Mouse (Mus musculus) embryonic fibroblast, embryonic 13.5 days (primary cell): Measurements from ENCODE around the gene G3bp2.

Experiments
- CTCF ChIP-seq: IDR thresholded peaks from 2 replicates; pipeline ENCODE4 v1.5.1; 2011; ENCODE audit warnings: mild to moderate bottlenecking, control low read depth, low read length, moderate library complexity, borderline replicate concordance; ENCODE audit not compliant: insufficient read depth
- POLR2A ChIP-seq: IDR thresholded peaks from 2 replicates; pipeline ENCODE4 v1.6.1; 2011; ENCODE audit warnings: low read depth, mild to moderate bottlenecking, control low read depth, low read length, moderate library complexity

DNA sequence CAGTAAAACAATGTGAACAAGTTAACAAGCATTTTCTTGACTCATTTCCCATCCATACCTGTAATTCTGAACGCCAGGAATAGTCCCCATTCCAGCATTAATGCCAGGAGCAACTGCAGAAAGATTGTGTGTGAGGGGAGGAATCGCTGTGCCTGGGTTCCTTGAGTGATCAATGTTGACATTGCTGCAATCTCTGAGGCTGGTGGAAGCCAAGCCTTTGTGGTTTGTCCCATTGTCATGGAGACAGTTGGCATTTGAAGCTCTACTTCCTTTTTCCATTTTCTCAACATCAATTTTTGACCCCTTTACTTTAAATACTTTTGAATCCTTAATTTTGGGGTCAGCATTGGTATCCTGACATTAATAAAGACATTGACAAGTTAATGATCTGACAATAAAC lies 63.6 kb downstream of the G3bp2 start:
- TF ChIP-seq CTCF (no peak), POLR2A (no peak)
